Mouse (Mus musculus): Measurements from ENCODE around the gene Gfy. TPM values are rescaled to one million over a fixed set of nuclear protein-coding genes. Genes with fewer than 3 reads are reported as not detected.

Gfy gene
- polyA plus RNA-seq, 1 experiment from 2014 or later: not detected

- Histone ChIP-seq H3K4me2 (replicated peaks; ENCODE audit: low read depth, low read length) (no peak overlapping the region), H3K9me3 (ENCODE audit: low read length) (no peaks in the 10 kb centered on the region), H3K27me3 (replicated peaks; ENCODE audit: insufficient read depth, low read length) (no peaks in the 10 kb centered on the region), H3K36me3 (ENCODE audit: insufficient read depth, low read length) (0 out of 2 replicates have a peak, but pooled peaks cover 12% of the 10 kb centered on the region), H3K9ac (replicated peaks; ENCODE audit: low read depth) (no peak overlapping the region), H3K27ac (ENCODE audit: low read length) (no peak overlapping the region), H3K4me3 (ENCODE audit: low read depth, low read length) (no peak overlapping the region), H3K4me1 (ENCODE audit: insufficient read depth, low read depth, low read length) (no peaks in the 10 kb centered on the region)
- TF ChIP-seq EP300 (IDR thresholded peaks at IDR 0.05): no peak
- TF ChIP-seq CTCF (IDR thresholded peaks at IDR 0.05): no peak
- DNase-seq (ENCODE audit: low spot score): no peak
- no peak for ATAC-seq
- 93% methylated on average over 8 of the region's 8 CpGs for whole genome bisulfite sequencing
These were observed 33.9 kb downstream of the Gfy start for GRCm38 (mm10) chr7:45145460-45145859.

- H3K4me3 ChIP-seq (ENCODE audit: low read depth, low read length): no peak overlapping the region
- no peaks in the 10 kb centered on the region for H3K9me3 ChIP-seq (ENCODE audit: low read length)
- ATAC-seq (no peak), DNase-seq (ENCODE audit: low spot score) (no peak)
- no peak overlapping the region for H3K9ac ChIP-seq (replicated peaks; ENCODE audit: low read depth)
- H3K27me3 ChIP-seq (replicated peaks; ENCODE audit: insufficient read depth, low read length): no peaks in the 10 kb centered on the region
- TF ChIP-seq CTCF (IDR thresholded peaks at IDR 0.05): no peak
- TF ChIP-seq EP300 (IDR thresholded peaks at IDR 0.05): no peak
- no peak overlapping the region for H3K27ac ChIP-seq (ENCODE audit: low read length)
- H3K4me1 ChIP-seq (ENCODE audit: insufficient read depth, low read depth, low read length): no peaks in the 10 kb centered on the region
- no peak overlapping the region for H3K4me2 ChIP-seq (replicated peaks; ENCODE audit: low read depth, low read length)
- 78% methylated on average over 13 of the region's 13 CpGs for WGBS
- 0 out of 2 replicates have a peak, but pooled peaks cover 12% of the 10 kb centered on the region for H3K36me3 ChIP-seq (ENCODE audit: insufficient read depth, low read length)
These were observed 34.8 kb downstream of the Gfy start for GRCm38 (mm10) chr7:45144368-45145174.

- ATAC-seq (no peak), DNase-seq (ENCODE audit: low spot score) (no peak)
- H3K4me3 ChIP-seq (ENCODE audit: low read depth, low read length): no peak overlapping the region
- no peak overlapping the region for H3K4me2 ChIP-seq (replicated peaks; ENCODE audit: low read depth, low read length)
- 0 out of 2 replicates have a peak, but pooled peaks cover 12% of the 10 kb centered on the region for H3K36me3 ChIP-seq (ENCODE audit: insufficient read depth, low read length)
- no peak overlapping the region for H3K9ac ChIP-seq (replicated peaks; ENCODE audit: low read depth)
- no peaks in the 10 kb centered on the region for H3K27me3 ChIP-seq (replicated peaks; ENCODE audit: insufficient read depth, low read length)
- no peak for TF ChIP-seq CTCF (IDR thresholded peaks at IDR 0.05)
- no peak for TF ChIP-seq EP300 (IDR thresholded peaks at IDR 0.05)
- H3K27ac ChIP-seq (ENCODE audit: low read length): no peak overlapping the region
- no peaks in the 10 kb centered on the region for H3K9me3 ChIP-seq (ENCODE audit: low read length)
- H3K4me1 ChIP-seq (ENCODE audit: insufficient read depth, low read depth, low read length): no peaks in the 10 kb centered on the region
- 89% methylated on average over 5 of the region's 5 CpGs for WGBS
These were observed 37.5 kb downstream of the Gfy start for GRCm38 (mm10) chr7:45141914-45142313.

GRCm38 (mm10) chr7:45141319-45141718, 38.0 kb downstream of the Gfy start:
- 0 out of 2 replicates have a peak, but pooled peaks cover 12% of the 10 kb centered on the region for H3K36me3 ChIP-seq (ENCODE audit: insufficient read depth, low read length)
- no peaks in the 10 kb centered on the region for H3K9me3 ChIP-seq (ENCODE audit: low read length)
- no peaks in the 10 kb centered on the region for H3K27me3 ChIP-seq (replicated peaks; ENCODE audit: insufficient read depth, low read length)
- no peak overlapping the region for H3K4me3 ChIP-seq (ENCODE audit: low read depth, low read length)
- 82% methylated on average over 3 of the region's 3 CpGs for WGBS
- TF ChIP-seq EP300 (IDR thresholded peaks at IDR 0.05) (no peak), CTCF (IDR thresholded peaks at IDR 0.05) (no peak)
- H3K4me2 ChIP-seq (replicated peaks; ENCODE audit: low read depth, low read length): no peak overlapping the region
- ATAC-seq (no peak), DNase-seq (ENCODE audit: low spot score) (no peak)
- no peak overlapping the region for H3K9ac ChIP-seq (replicated peaks; ENCODE audit: low read depth)
- no peak overlapping the region for H3K27ac ChIP-seq (ENCODE audit: low read length)
- H3K4me1 ChIP-seq (ENCODE audit: insufficient read depth, low read depth, low read length): no peaks in the 10 kb centered on the region

- Histone ChIP-seq H3K9ac (replicated peaks; ENCODE audit: low read depth) (no peak overlapping the region), H3K36me3 (ENCODE audit: insufficient read depth, low read length) (0 out of 2 replicates have a peak, but pooled peaks cover under 1% of the 10 kb centered on the region), H3K4me3 (ENCODE audit: low read depth, low read length) (no peak overlapping the region), H3K27ac (ENCODE audit: low read length) (no peak overlapping the region), H3K4me1 (ENCODE audit: insufficient read depth, low read depth, low read length) (peaks cover 4% of the 10 kb centered on the region; the same call in 1 of the 2 replicates), H3K27me3 (replicated peaks; ENCODE audit: insufficient read depth, low read length) (no peaks in the 10 kb centered on the region), H3K9me3 (ENCODE audit: low read length) (no peaks in the 10 kb centered on the region), H3K4me2 (replicated peaks; ENCODE audit: low read depth, low read length) (no peak overlapping the region)
- 64% methylated on average over 8 of the region's 8 CpGs for WGBS
- DNase-seq (ENCODE audit: low spot score) (no peak), ATAC-seq (no peak)
- TF ChIP-seq EP300 (IDR thresholded peaks at IDR 0.05): no peak
These were observed 39.3 kb downstream of the Gfy start for GRCm38 (mm10) chr7:45139904-45140723.

GRCm38 (mm10) chr7:45138403-45138802, 41.0 kb downstream of the Gfy start:
- H3K9ac ChIP-seq (replicated peaks; ENCODE audit: low read depth): no peak overlapping the region
- no peak overlapping the region for H3K4me2 ChIP-seq (replicated peaks; ENCODE audit: low read depth, low read length)

More at GRCm38 (mm10) chr7:45138403-45138802, 41.0 kb downstream of the Gfy start:
- TF ChIP-seq EP300 (IDR thresholded peaks at IDR 0.05) (no peak), CTCF (IDR thresholded peaks at IDR 0.05) (no peak)
- Histone ChIP-seq H3K36me3 (ENCODE audit: insufficient read depth, low read length) (no peaks in the 10 kb centered on the region), H3K9me3 (ENCODE audit: low read length) (no peaks in the 10 kb centered on the region), H3K4me3 (ENCODE audit: low read depth, low read length) (no peak overlapping the region), H3K27ac (ENCODE audit: low read length) (no peak overlapping the region), H3K4me1 (ENCODE audit: insufficient read depth, low read depth, low read length) (peaks cover 4% of the 10 kb centered on the region; the same call in 1 of the 2 replicates), H3K27me3 (replicated peaks; ENCODE audit: insufficient read depth, low read length) (no peaks in the 10 kb centered on the region)
- no peak for DNase-seq (ENCODE audit: low spot score)
- 83% methylated on average over 1 of the region's 1 CpGs for WGBS
- ATAC-seq: no peak

Measured in lung, postnatal 0 days (tissue).